Mouse (Mus musculus) testis, postnatal 14 days (tissue): ENCODE measurements around the gene Cpne6.

Experiments used
- DNase-seq: peaks from one replicate; pipeline ENCODE4 v3.0.0; 2021; ENCODE audit warnings: low spot score

Gene Cpne6

GRCm38 (mm10) chr14:55510125-55510731, at the start of gene Cpne6:
Gene Cpne6 (plus strand): TSS chr14:55510445.
- no peak for DNase-seq

DNA sequence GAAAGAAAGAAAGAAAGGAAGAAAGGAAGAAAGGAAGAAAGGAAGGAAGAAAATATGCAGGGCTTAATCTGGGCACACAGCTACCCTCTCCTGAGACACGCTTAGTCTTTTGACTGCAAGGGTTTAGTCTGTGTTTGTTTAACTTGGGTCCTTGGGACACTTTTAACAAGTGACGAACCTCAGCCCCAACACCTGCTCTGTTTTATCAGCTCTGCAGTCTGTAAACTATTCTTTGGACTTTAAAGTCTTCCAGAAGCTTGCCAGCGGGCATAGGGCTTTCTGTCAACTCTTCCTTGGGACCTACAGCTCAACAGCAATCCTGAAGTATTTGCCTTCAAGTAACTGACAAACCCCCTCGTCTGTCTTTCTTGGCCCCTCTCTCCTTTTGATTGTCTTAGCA, 48.5 kb upstream of the Cpne6 start:
- DNase-seq, result no peak

DNA sequence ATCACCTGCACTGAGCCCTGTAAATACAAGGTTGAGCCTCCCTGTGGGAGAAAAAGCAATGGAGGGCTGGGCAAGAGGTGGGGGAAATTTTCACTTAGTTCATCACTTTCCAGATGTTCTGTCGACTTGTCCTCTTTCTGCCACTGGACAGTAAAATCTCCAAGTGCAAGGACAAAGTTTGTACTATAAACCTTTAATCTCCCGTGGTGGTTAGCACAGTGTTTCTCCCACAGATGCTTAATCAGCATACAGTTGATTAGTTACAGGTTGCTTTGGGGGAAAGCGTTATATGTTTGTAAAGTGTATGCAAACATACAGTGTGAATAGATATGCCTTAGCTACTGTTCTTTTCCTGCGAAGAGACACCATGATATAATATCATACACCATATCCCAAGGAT, 43.8 kb upstream of the Cpne6 start:
- DNase-seq, result no peak

- no peak for DNase-seq
Measured at GRCm38 (mm10) chr14:55467108-55467507, 43.1 kb upstream of the Cpne6 start.

DNA sequence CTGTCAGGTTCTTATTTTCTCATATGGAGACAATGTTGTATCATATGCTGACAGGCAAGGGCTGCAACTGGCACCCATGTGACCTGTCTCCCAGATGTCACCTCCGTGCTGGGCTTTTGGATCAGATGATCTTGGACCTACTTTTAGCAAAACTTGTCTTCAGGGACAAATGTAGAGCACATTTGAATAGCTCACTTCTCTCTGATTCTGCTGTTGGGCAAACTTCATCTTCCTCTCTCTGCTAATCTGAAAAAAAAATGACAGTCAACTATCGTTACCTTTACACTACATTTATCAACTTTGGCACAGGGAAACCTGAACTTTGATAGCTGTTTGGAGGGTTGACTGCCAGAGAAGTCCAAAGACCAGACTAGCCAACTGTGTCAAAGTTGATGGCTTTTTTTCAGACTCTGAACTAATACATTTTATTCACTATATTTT, 41.9 kb upstream of the Cpne6 start:
- no peak for DNase-seq

GRCm38 (mm10) chr14:55469041-55469440, 41.2 kb upstream of the Cpne6 start:
- no peak for DNase-seq

DNA sequence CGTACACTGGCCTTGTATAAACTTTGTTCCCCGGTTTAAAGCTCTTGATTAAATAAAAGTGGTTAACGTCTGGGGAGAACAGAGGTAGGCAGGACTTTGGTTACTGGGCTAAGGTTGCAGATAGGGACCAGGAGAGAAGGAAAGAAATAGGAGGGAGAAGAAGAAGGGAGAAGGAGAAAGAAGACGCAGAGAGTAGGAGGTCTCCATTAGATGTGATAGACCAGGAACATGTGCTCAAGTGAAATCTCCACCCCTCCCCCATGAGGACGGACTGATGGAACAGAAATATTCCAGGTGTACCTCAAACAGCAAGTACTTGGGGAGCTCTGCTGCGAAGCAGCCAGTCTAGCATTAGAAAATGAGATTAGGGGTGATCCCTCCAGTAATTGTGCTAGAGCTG, 40.4 kb upstream of the Cpne6 start:
- no peak for DNase-seq

GRCm38 (mm10) chr14:55470806-55471205, 39.4 kb upstream of the Cpne6 start:
- DNase-seq, result no peak

DNA sequence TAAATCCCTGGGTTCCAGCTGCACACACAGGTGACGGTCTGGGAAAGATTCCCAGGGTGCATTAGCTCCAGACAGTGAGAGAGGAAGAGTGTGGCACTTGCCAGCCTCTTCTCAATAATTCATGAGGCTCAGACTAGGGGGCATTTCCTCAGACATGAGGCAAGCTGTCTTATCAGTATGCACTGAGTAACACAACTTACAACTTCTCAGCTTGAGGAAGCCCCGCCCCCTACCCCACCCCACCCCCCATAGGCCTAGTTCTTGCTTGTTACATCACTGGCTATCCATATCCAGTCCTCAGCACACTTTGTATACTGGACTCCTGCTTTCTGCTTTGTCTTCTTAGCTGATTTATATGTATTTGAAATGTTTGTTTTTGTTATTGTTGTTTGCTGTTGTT, 34.6 kb upstream of the Cpne6 start:
- no peak for DNase-seq

GRCm38 (mm10) chr14:55477421-55477820, 32.8 kb upstream of the Cpne6 start:
- no peak for DNase-seq

DNA sequence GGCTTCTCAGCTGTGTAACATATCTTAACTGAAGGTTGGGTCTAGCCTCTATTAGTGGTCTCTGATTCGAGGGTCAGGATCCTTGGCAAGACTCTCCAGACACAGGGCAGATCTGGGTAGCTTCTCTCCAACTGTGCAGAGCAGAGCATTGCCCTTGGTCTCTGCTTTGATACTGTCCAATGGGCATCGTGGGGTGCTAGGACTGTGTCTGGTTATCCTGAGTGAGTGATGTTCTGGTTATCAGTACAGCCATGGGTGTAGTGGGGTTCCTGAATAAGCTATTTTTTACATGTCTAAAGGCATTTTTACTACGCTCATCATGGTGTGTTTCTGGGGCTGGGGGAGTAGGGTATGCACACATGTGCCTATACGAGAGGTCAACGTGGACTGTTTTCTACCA, 32.4 kb upstream of the Cpne6 start:
- no peak for DNase-seq

GRCm38 (mm10) chr14:55478651-55479599, 31.3 kb upstream of the Cpne6 start, which contains the start of gene Dhrs4:
Gene Dhrs4 (plus strand): TSS chr14:55478758.
- peak; percentile 84 for DNase-seq

GRCm38 (mm10) chr14:55479629-55480028, 30.6 kb upstream of the Cpne6 start:
- no peak for DNase-seq

DNA sequence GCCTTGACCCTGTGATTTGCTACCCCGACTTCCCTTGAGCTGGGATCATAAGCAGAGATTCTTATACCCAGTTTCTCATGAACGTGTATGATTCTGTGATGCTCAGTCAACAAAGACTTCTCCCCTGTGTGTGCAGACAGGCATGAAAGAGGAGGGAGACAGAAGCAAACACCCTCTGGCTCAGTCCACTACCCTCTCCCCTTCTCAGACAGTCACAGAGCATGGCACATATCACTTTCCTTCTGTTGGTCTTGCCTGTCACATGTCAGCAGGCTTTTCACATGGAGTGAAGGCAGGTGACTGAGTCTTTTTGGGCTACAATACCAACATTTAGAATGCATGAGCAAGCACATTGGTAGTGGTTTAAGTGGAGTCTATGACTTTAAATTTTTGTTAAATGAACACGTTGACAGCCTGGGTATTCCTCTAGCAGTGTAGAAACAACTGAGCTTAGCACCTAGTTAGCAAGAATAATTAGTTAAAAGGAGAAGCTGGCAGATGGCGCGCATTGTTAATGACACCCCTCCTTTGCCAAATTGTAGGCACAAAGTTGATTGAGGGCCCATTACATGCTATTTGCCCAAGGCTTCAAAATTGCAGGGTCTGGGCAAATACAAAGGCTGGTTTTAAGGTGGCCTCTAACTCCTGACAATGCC, 25.7 kb upstream of the Cpne6 start:
- DNase-seq, result no peak

DNA sequence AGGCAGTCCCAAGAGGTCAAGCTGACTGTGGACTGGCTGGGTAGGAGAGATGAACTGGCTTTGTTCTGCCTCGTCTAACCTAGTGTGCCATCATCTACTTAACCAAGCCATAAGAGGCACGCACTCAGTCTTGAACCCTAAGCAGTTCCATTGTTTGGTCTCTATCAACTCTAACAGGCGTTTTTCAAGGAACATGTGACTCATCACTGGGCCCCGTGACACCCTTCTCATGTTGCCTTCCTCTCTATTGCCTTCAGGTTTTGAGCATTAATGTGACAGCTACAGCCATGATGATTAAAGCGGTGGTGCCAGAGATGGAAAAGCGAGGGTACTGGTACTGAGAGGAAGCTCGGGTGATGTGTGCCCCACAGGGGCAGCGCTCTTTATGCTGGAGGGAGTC, 23.4 kb upstream of the Cpne6 start:
- no peak for DNase-seq

DNA sequence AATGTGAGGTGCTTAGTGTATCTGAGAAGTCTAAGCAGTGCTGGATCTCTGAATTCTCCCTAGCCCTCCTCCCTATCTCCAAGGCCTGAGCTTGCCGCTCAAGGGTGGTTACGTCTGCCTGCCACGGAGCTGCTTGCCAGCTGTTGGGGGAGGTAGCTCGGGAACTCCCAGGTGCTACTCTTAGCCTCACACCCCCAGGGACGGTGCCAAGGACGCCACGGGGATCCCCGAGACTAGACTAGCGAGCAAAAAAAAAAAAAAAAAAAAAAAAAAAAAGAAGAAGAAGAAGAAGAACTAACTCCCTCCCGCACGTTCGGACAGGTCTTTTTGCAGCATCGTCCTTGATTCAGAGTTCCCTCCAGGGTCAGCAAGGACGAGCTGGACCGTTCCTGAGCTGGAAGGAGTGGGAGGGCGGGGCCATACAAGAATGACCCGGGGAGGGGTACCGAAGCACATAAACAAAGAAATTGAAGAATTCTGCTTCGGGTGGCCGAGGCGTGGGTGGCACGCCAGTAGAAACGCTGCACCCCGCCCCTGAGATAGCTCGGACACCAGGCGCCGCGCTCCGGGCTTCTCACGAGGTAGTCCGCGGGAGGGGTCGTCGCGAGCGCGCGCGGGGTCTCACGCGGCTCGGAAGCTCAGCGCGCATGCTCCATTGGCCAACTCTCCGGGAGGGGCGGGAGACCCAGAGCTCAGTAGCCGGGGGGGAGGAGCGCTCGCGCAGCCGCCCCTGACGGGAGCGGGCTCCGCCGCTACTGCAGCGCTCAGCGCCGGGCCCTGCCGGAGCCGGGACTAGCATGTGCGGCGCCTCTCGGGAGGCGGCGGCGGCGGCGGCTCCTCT, 19.7 kb upstream of the Cpne6 start, which contains the start of gene Carmil3:
Gene Carmil3 (plus strand): TSS at position 291 of the 841 bp plus-strand sequence.
- peak; percentile 79 for DNase-seq

DNA sequence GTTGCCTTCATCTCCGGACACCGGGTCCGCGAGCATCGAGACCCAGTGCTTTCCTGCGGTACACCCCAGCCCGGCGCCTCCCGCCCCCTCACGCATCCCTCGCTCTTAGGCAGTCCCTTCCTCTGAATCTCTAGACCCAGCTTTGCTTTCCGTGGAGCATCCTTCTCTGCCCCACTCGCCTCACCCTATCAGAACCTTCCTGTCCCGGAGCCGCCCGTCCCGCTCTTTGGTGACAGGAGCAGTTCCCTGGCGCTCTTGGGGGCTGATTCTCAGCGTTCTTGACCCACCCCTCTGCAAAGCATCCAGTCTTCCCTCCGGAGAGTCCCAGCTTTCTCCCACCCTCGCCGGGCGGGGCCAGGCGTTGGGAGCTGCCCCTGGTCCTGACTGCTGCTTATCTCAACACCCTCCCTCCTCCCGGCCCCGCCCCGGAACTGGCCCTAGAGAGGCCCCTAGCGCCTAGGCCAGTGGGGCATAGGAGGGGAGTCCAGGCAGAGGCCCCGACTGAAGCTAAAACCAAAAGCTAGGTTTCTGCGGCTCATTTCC, 18.9 kb upstream of the Cpne6 start:
- DNase-seq, result peak; percentile 71

DNA sequence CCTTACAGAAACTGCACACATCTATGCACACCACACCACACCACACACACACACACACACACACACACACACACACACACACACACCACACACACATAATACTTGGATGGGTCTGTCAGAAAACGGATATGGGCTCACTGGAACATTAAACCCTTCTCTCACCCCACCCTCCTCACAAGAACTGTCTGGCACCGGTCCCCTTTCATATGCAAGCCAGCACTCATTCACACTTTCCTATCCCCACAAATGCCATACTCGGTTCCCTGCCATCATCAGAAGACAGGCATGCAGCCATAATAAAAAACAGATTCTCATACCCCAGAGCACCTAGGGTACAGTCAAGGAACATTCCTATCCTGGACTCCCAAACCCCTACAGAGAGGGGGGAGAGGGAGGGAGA, 18.1 kb upstream of the Cpne6 start:
- DNase-seq, result no peak

GRCm38 (mm10) chr14:55495509-55496240, 14.6 kb upstream of the Cpne6 start:
- DNase-seq, result no peak

- DNase-seq, result no peak
Measured at GRCm38 (mm10) chr14:55496761-55497448, 13.3 kb upstream of the Cpne6 start.
